Mouse (Mus musculus) CD4-positive, CD25-positive, alpha-beta regulatory T cell, adult 2 months (primary cell): Measurements from ENCODE around the gene Jazf1.

ENCODE experiments used
- DNase-seq: peaks from one replicate; pipeline ENCODE4 v3.0.0-alpha.2; 2012; ENCODE audit warnings: low read depth, low spot score

Jazf1 gene

GRCm38 (mm10) chr6:52956131-52956530 is 112.3 kb downstream of the Jazf1 start:
- no peak for DNase-seq

GRCm38 (mm10) chr6:52955304-52955703 is 113.1 kb downstream of the Jazf1 start:
- DNase-seq: peak; percentile 32

GRCm38 (mm10) chr6:52954861-52955260 is 113.6 kb downstream of the Jazf1 start:
- no peak for DNase-seq

GRCm38 (mm10) chr6:52954441-52954840 is 114.0 kb downstream of the Jazf1 start:
- no peak for DNase-seq

GRCm38 (mm10) chr6:52952526-52952900 is 115.9 kb downstream of the Jazf1 start:
- no peak for DNase-seq

- DNase-seq: no peak
These were observed 116.4 kb downstream of the Jazf1 start for GRCm38 (mm10) chr6:52951871-52952525.

- DNase-seq: no peak
These were observed 118.1 kb downstream of the Jazf1 start for GRCm38 (mm10) chr6:52950371-52950770.

- no peak for DNase-seq
These were observed 125.9 kb downstream of the Jazf1 start for GRCm38 (mm10) chr6:52942534-52942933.

- no peak for DNase-seq
These were observed 126.3 kb downstream of the Jazf1 start for GRCm38 (mm10) chr6:52942101-52942500.

- DNase-seq: no peak
These were observed 130.5 kb downstream of the Jazf1 start for GRCm38 (mm10) chr6:52937916-52938315.

- DNase-seq: no peak
These were observed 131.4 kb downstream of the Jazf1 start for GRCm38 (mm10) chr6:52936995-52937394.

GRCm38 (mm10) chr6:52934021-52934420 is 134.4 kb downstream of the Jazf1 start:
- DNase-seq: no peak

- DNase-seq: no peak
These were observed 135.7 kb downstream of the Jazf1 start for GRCm38 (mm10) chr6:52932603-52933178.

- no peak for DNase-seq
These were observed 139.1 kb downstream of the Jazf1 start for GRCm38 (mm10) chr6:52929358-52929757.

GRCm38 (mm10) chr6:52926947-52927346 is 141.5 kb downstream of the Jazf1 start:
- DNase-seq: peak; percentile 23

- no peak for DNase-seq
These were observed 142.9 kb downstream of the Jazf1 start for GRCm38 (mm10) chr6:52925458-52926042.

GRCm38 (mm10) chr6:52921248-52921647 is 147.2 kb downstream of the Jazf1 start:
- no peak for DNase-seq

- DNase-seq: no peak
These were observed 147.7 kb downstream of the Jazf1 start for GRCm38 (mm10) chr6:52920719-52921118.

- DNase-seq: no peak
These were observed 149.0 kb downstream of the Jazf1 start for GRCm38 (mm10) chr6:52919442-52919841.

GRCm38 (mm10) chr6:52918980-52919379 is 149.5 kb downstream of the Jazf1 start:
- DNase-seq: peak; percentile 82

- no peak for DNase-seq
These were observed 151.0 kb downstream of the Jazf1 start for GRCm38 (mm10) chr6:52917471-52917870.

GRCm38 (mm10) chr6:52916836-52917376 is 151.5 kb downstream of the Jazf1 start:
- DNase-seq: no peak

GRCm38 (mm10) chr6:52914921-52915320 is 153.5 kb downstream of the Jazf1 start:
- no peak for DNase-seq
